Mouse (Mus musculus) skeletal muscle tissue, adult 2 months (tissue): ENCODE measurements around the gene Shisal2b.

Experiments used
- DNase-seq: peaks from one replicate; pipeline ENCODE4 v3.0.0-alpha.2; 2012; ENCODE audit warnings: low read depth, low spot score

The Shisal2b gene

GRCm38 (mm10) chr13:104816635-104817571, 46.8 kb downstream of the Shisal2b start, which contains the start of gene Cwc27:
Gene Cwc27, minus strand, starts transcription at chr13:104817142.
- DNase-seq = peak; percentile 58

- DNase-seq = no peak
Measured at GRCm38 (mm10) chr13:104816270-104816634, 47.4 kb downstream of the Shisal2b start.

- DNase-seq = no peak
Measured at GRCm38 (mm10) chr13:104805681-104806080, 58.0 kb downstream of the Shisal2b start.

- DNase-seq = no peak
Measured at GRCm38 (mm10) chr13:104799566-104800182, 64.0 kb downstream of the Shisal2b start.

GRCm38 (mm10) chr13:104799067-104799466, 64.6 kb downstream of the Shisal2b start:
- DNase-seq = no peak
